Mouse (Mus musculus) forelimb bud, embryonic 11.5 days (tissue): ENCODE measurements around the gene Ttc24.

ENCODE experiments used
- DNase-seq: peaks from one replicate; pipeline ENCODE4 v3.0.0-alpha.2; 2012; ENCODE audit warnings: low read depth, low spot score

Ttc24 gene

GRCm38 (mm10) chr3:88078204-88078603, at the start of gene Ttc24:
Gene Ttc24, minus strand, starts transcription at chr3:88078304.
- DNase-seq: no peak

- DNase-seq: no peak
Measured at GRCm38 (mm10) chr3:88127636-88128035, 49.5 kb upstream of the Ttc24 start.

- DNase-seq: no peak
Measured at GRCm38 (mm10) chr3:88126181-88126580, 48.1 kb upstream of the Ttc24 start.

GRCm38 (mm10) chr3:88125195-88125594, 47.1 kb upstream of the Ttc24 start:
- DNase-seq: no peak

GRCm38 (mm10) chr3:88121164-88122131, 43.3 kb upstream of the Ttc24 start:
- no peak for DNase-seq

- no peak for DNase-seq
Measured at GRCm38 (mm10) chr3:88120117-88120651, 42.1 kb upstream of the Ttc24 start.

- DNase-seq: no peak
Measured at GRCm38 (mm10) chr3:88114396-88114795, 36.3 kb upstream of the Ttc24 start.

GRCm38 (mm10) chr3:88109126-88109525, 31.0 kb upstream of the Ttc24 start:
- no peak for DNase-seq

GRCm38 (mm10) chr3:88106126-88106525, 28.0 kb upstream of the Ttc24 start:
- no peak for DNase-seq

GRCm38 (mm10) chr3:88102611-88103010, 24.5 kb upstream of the Ttc24 start:
- no peak for DNase-seq

GRCm38 (mm10) chr3:88102196-88102595, 24.1 kb upstream of the Ttc24 start:
- DNase-seq: no peak

- DNase-seq: no peak
Measured at GRCm38 (mm10) chr3:88101736-88102135, 23.6 kb upstream of the Ttc24 start.

GRCm38 (mm10) chr3:88100251-88100650, 22.1 kb upstream of the Ttc24 start:
- no peak for DNase-seq

GRCm38 (mm10) chr3:88097666-88098065, 19.6 kb upstream of the Ttc24 start:
- DNase-seq: no peak

- DNase-seq: no peak
Measured at GRCm38 (mm10) chr3:88094126-88094525, 16.0 kb upstream of the Ttc24 start.

GRCm38 (mm10) chr3:88090616-88091015, 12.5 kb upstream of the Ttc24 start:
- DNase-seq: no peak

GRCm38 (mm10) chr3:88090106-88090505, 12.0 kb upstream of the Ttc24 start:
- DNase-seq: no peak

- peak; percentile 23 for DNase-seq
Measured at GRCm38 (mm10) chr3:88087688-88088087, 9.6 kb upstream of the Ttc24 start.

GRCm38 (mm10) chr3:88085459-88085858, 7.4 kb upstream of the Ttc24 start:
- no peak for DNase-seq

- DNase-seq: no peak
Measured at GRCm38 (mm10) chr3:88084001-88084400, 5.9 kb upstream of the Ttc24 start.

- DNase-seq: no peak
Measured at GRCm38 (mm10) chr3:88082663-88083062, 4.6 kb upstream of the Ttc24 start.

GRCm38 (mm10) chr3:88082224-88082618, 4.1 kb upstream of the Ttc24 start:
- no peak for DNase-seq
